Mouse (Mus musculus) forebrain, postnatal 0 days (tissue): Measurements from ENCODE around the gene Hoxd12. TPM values are rescaled to one million over a fixed set of nuclear protein-coding genes. Genes with fewer than 3 reads are reported as not detected.

Experiments used
- ATAC-seq: fragments of 200-750 bp; cut with Nextera tagmentation; 2 replicates; pipeline ENCODE4 v1.8.0; 2017; ENCODE audit warnings: mild to moderate bottlenecking, moderate library complexity
- DNase-seq: peaks from one replicate; pipeline ENCODE4 v3.0.0-alpha.2; 2015
- H3K27ac ChIP-seq: fragments of 300-500 bp; sonication (generic); 2 replicates; pipeline ENCODE4 v1.5.1; 2014; ENCODE audit warnings: low read depth, mild to moderate bottlenecking, antibody characterized with exemption, low read length, moderate library complexity, mixed read lengths
- H3K27me3 ChIP-seq: fragments of 300-500 bp; sonication (generic); 2 replicates; pipeline ENCODE4 v1.6.1; 2014; ENCODE audit warnings: mild to moderate bottlenecking, low read length, mixed read lengths; ENCODE audit not compliant: insufficient read depth
- H3K36me3 ChIP-seq: fragments of 300-500 bp; sonication (generic); 2 replicates; pipeline ENCODE4 v1.6.1; 2014; ENCODE audit warnings: mild to moderate bottlenecking, moderate library complexity; ENCODE audit not compliant: insufficient read depth
- H3K4me1 ChIP-seq: fragments of 300-500 bp; sonication (generic); 2 replicates; pipeline ENCODE4 v1.6.1; 2014; ENCODE audit warnings: antibody characterized with exemption; ENCODE audit not compliant: insufficient read depth
- H3K4me2 ChIP-seq: fragments of 300-500 bp; sonication (generic); 2 replicates; pipeline ENCODE4 v1.6.1; 2014; ENCODE audit warnings: low read depth, mild to moderate bottlenecking, moderate library complexity
- H3K4me3 ChIP-seq: fragments of 300-500 bp; sonication (generic); 2 replicates; pipeline ENCODE4 v1.5.1; 2014; ENCODE audit warnings: low read depth, low read length, mixed read lengths
- H3K9ac ChIP-seq: fragments of 300-500 bp; sonication (generic); 2 replicates; pipeline ENCODE4 v1.6.1; 2014; ENCODE audit warnings: mild to moderate bottlenecking
- H3K9me3 ChIP-seq: fragments of 300-500 bp; sonication (generic); 2 replicates; pipeline ENCODE4 v1.6.1; 2016; ENCODE audit warnings: low read length
- CTCF ChIP-seq: sonication (generic); IDR thresholded peaks from 2 replicates; pipeline ENCODE4 v1.5.1; 2016; ENCODE audit warnings: antibody characterized with exemption, control low read depth, low read depth
- WGBS: fragments of 180-500 bp; shearing (Covaris S2); extraction: QIAGEN DNeasy Blood & Tissue Kit; methylation state at CpG from one replicate; pipeline ENCODE4 v1.1.7; 2014; 5-methylcytosine and 5-hydroxymethylcytosine counted together
- polyA plus RNA-seq: library from polyadenylated mRNA; unstranded; fragments of >200 nt; fragmentation: Nextera tagmentation; extraction: Ambion mirVana; gene quantifications from 2 replicates; pipeline ENCODE4 v1.2.1, GENCODE M21; 2015
- total RNA-seq: library from RNA; depleted of rRNA; stranded (reverse); fragments of >200 nt; gene quantifications from 2 replicates; pipeline ENCODE4 v1.2.3, GENCODE M21; 2014

The Hoxd12 gene
- total and polyA plus RNA-seq, 2 experiments from 2014 or later: not detected

DNA sequence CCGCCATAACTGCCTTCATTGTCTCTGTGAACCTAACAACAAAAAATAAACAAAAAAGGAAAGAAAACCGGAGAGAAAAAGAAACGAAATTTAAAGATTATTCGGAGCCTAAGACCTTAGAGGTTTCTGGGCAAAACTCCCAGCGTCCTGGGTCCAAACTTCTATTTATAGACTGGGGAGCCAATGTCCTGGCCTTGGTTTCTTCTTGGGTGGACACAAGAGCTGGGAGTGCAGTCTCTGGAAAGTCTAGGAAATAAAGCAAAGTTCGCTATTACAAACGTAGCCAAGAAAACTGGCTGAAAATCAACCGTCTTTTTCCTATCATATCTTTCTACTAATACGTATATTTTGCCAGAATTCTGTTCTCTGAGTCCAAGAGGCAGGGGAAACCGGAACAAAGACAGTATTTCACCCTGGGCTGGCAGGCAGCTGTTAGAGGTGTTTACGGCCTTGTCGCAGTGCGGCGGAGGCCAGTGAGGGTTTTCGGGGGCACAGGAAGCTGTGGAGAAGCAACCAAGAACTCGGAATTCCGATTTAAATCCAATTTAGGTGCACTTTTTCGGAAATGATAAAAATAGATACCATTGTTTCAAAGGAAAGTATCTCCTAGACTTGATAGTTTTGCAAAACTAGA lies 39.5 kb downstream of the Hoxd12 start:
- no peak overlapping the region for H3K27ac ChIP-seq
- no peak overlapping the region for H3K4me2 ChIP-seq
- DNase-seq (no peak), ATAC-seq (no peak)
- WGBS: 4% methylated on average over 18 of the region's 18 CpGs
- H3K4me1 ChIP-seq: no peaks in the 10 kb centered on the region
- TF ChIP-seq CTCF: no peak
- no peaks in the 10 kb centered on the region for H3K36me3 ChIP-seq
- H3K9me3 ChIP-seq: no peaks in the 10 kb centered on the region
- H3K9ac ChIP-seq: no peak overlapping the region
- no peak overlapping the region for H3K4me3 ChIP-seq
- peaks cover 89% of the 10 kb centered on the region for H3K27me3 ChIP-seq

DNA sequence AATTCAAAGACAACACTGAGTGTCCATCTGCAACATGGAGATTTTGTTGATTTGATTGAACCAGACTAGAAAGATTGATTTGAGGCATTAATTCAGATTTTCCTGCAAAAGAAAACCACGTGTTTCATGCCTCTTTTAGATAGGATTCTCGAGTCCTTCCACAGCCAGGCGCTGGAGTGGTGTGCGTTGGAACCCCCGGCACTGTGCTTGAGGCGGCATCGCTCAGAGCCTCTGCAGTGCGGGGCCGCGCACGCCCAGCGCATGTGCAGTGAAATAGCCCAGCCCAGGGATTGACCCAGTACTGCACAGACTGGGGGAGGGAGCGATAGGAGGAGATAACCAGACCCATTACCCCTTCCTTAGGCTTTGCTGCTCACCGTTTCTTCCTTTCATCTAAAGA lies 40.1 kb downstream of the Hoxd12 start:
- Histone ChIP-seq H3K4me2 (no peak overlapping the region), H3K27me3 (peaks cover 89% of the 10 kb centered on the region), H3K9me3 (no peaks in the 10 kb centered on the region), H3K4me3 (no peak overlapping the region), H3K36me3 (no peaks in the 10 kb centered on the region), H3K4me1 (no peaks in the 10 kb centered on the region), H3K27ac (no peak overlapping the region), H3K9ac (no peak overlapping the region)
- ATAC-seq: no peak
- no peak for DNase-seq
- no peak for TF ChIP-seq CTCF
- under 1% methylated on average over 14 of the region's 14 CpGs for WGBS

DNA sequence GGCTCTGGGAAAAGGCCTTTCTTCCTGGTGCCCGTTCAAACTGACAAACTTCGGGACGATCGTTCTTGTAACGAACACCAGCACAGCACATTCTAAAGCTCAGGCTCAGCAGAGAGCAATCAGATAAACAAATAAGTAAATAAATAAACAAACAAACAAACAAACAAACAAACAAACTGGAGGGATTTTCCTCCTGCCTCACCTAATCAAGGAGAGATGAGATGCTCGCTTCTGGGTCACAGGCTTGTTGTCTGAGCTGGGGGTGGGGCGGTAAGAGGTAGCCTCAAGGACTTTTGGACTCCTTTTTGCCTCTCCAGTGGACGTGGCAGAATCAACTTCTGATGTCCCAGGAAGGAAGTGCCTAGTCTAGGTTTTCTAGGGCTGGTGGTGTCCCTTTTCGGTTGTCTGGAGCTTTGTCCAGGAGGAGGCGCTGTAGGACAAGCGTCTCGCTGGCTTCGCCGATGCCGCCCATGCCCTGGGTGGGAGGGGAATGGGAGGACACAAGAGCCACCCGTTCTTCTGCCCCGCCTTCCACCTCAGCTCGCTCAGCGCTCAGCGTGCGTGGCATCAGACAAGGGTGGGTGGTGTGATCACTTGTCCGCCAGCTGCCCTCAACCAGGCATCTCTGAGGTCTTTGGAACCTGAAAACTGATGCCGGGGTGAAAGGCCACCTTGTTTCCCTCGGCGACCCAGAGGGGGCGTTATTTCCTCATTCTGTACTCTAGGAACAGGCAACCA lies 40.9 kb downstream of the Hoxd12 start:
- DNase-seq (peak; percentile 87), ATAC-seq (peak; percentile 73)
- WGBS: 2% methylated on average over 26 of the region's 26 CpGs
- H3K36me3 ChIP-seq: no peaks in the 10 kb centered on the region
- peaks cover 89% of the 10 kb centered on the region for H3K27me3 ChIP-seq
- no peaks in the 10 kb centered on the region for H3K9me3 ChIP-seq
- TF ChIP-seq CTCF: peak; percentile 92
- H3K9ac ChIP-seq: no peak overlapping the region
- peak overlapping the region; percentile 8; the same call in 1 of the 2 replicates for H3K4me3 ChIP-seq
- H3K4me1 ChIP-seq: no peaks in the 10 kb centered on the region
- H3K4me2 ChIP-seq: peak overlapping the region; percentile 17; the same call in 1 of the 2 replicates
- H3K27ac ChIP-seq: no peak overlapping the region

DNA sequence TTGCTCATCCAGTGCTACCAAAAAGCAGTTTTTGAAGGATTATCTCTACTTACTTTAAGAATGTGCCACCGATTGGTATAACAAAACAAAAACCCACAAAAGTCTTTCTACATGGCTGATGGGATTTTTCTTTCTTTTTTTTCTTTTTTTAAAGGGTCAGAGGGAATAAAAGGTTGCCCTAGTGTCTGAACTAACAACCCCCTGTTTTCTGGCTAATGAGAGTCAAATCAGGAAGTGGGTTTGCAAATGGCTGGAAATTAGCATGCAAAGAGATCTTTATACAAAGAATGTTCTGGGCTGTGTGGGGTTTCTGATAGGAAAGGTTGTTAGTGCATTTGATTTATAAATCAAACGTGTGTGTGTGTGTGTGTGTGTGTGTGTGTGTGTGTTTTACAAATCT lies 45.6 kb downstream of the Hoxd12 start:
- ATAC-seq (no peak), DNase-seq (no peak)
- no peak overlapping the region for H3K27ac ChIP-seq
- no peak overlapping the region for H3K9ac ChIP-seq
- H3K4me1 ChIP-seq: no peaks in the 10 kb centered on the region
- TF ChIP-seq CTCF: no peak
- peaks cover 100% of the 10 kb centered on the region for H3K27me3 ChIP-seq
- no peak overlapping the region for H3K4me2 ChIP-seq
- no peak overlapping the region for H3K4me3 ChIP-seq
- H3K36me3 ChIP-seq: no peaks in the 10 kb centered on the region
- WGBS: 4% methylated on average over 2 of the region's 2 CpGs
- H3K9me3 ChIP-seq: no peaks in the 10 kb centered on the region

DNA sequence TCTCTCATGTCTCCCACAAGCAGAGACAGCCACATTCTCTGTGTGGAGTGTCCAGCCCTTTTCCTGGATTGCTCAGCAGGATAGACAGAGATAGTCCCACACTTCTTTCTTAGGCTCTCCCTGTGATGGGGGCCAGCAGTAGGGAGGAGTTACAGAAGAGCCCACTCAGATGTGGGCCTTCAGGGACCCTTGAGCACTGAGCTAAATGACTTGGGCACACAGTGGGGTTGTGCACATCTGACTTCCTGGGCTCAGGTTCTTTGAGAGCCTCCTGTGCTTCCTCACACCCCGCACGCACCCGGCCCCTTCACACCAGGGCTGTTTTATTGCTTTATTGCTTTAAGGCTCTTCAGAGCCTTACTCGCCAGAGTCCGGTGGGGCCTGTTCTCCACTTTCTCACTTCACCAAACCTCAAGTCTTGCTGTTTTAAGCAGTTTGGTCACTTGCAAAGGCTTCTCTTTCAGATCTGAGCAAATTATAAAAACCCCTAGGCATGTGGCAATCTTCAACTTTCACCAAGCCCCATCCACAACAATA lies 46.2 kb downstream of the Hoxd12 start:
- Histone ChIP-seq H3K27ac (no peak overlapping the region), H3K4me2 (no peak overlapping the region), H3K9ac (no peak overlapping the region), H3K4me1 (no peaks in the 10 kb centered on the region), H3K36me3 (no peaks in the 10 kb centered on the region), H3K9me3 (no peaks in the 10 kb centered on the region), H3K4me3 (no peak overlapping the region), H3K27me3 (peaks cover 100% of the 10 kb centered on the region)
- no peak for DNase-seq
- ATAC-seq: no peak
- 6% methylated on average over 5 of the region's 5 CpGs for WGBS
- TF ChIP-seq CTCF: no peak

- 4% methylated on average over 6 of the region's 6 CpGs for WGBS
- DNase-seq: no peak
- Histone ChIP-seq H3K9me3 (no peaks in the 10 kb centered on the region), H3K27me3 (peaks cover 100% of the 10 kb centered on the region), H3K36me3 (no peaks in the 10 kb centered on the region), H3K4me2 (no peak overlapping the region), H3K4me1 (no peaks in the 10 kb centered on the region), H3K4me3 (no peak overlapping the region), H3K27ac (no peak overlapping the region), H3K9ac (no peak overlapping the region)
- ATAC-seq: no peak
- TF ChIP-seq CTCF: no peak
Measured at GRCm38 (mm10) chr2:74721882-74722281, 47.1 kb downstream of the Hoxd12 start.

DNA sequence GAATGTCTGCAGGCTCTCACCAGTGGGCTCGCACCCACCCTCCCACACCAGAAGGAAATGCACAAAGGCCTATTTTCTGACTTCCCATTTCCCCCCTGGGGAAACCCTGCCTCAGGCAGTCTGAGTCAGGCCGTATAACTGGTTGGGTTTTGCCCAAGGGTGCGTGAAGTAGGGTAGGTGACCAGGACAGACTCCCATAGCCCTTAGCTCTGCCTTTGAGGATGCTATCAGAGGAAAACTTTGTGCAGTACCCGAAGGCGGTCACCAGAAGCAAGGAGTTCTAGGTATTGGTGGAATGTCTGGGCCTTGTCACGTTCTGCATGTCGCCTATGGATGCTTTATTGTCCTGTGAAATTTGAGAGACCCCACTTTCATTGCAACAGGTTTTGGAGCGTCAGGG lies 48.1 kb downstream of the Hoxd12 start:
- no peak for DNase-seq
- no peak overlapping the region for H3K4me2 ChIP-seq
- peaks cover 100% of the 10 kb centered on the region for H3K27me3 ChIP-seq
- no peaks in the 10 kb centered on the region for H3K4me1 ChIP-seq
- H3K27ac ChIP-seq: no peak overlapping the region
- no peak for ATAC-seq
- TF ChIP-seq CTCF: no peak
- H3K36me3 ChIP-seq: no peaks in the 10 kb centered on the region
- WGBS: 4% methylated on average over 8 of the region's 8 CpGs
- no peak overlapping the region for H3K4me3 ChIP-seq
- H3K9ac ChIP-seq: no peak overlapping the region
- no peaks in the 10 kb centered on the region for H3K9me3 ChIP-seq
